Mouse (Mus musculus): ENCODE measurements around the gene Zfp612. TPM values are rescaled to one million over a fixed set of nuclear protein-coding genes. Genes with fewer than 3 reads are reported as not detected.

Gene Zfp612
- 0.30 TPM for polyA plus RNA-seq (2017; shearing (Covaris generic))

DNA sequence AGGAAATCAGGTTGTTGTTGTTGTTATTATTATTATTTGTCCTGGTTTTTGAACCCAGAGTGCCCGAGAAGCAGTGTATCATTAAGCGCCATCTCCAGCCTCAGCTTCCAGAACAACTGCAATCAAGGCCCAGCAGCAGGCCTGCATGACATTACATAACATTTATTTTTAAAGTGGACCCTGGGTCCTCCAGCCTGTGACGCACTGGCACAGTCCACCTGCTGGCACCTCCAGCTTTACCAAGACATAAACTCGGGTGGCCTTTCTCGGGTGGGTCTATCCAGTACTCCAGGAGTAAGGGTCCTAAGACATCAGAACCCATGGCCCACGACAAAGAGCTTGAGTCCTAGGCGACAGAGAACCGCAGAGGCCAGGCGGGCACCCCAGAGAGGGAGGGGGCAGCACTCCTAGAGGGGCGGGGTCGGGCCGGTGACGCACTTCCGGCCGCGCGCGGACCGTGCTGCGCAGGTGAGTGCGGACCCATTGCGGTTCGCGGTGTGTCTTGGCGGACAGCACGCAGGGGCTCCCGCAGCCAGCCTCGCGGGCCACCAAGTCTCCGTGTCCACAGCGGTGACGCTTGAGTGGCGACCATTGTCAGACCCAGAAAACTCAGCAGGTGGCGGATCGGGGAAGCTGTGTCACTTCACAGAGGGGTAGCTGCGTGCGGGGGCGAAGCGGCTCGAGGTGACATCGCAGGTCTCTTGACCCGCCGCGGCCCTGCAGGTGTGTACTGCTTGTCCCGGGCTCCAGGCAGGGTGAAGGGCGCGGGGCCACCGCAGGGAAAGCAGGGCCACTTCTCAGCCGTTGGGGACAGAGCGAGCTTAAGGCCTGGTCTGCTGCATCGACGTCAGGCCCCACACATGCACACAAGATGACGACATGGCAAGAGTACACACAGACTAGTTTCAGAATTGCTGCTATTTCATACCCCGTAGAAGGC is at the start of gene Zfp612:
Zfp612 (plus strand) TSS at position 465 of the 940 bp plus-strand sequence.

DNA sequence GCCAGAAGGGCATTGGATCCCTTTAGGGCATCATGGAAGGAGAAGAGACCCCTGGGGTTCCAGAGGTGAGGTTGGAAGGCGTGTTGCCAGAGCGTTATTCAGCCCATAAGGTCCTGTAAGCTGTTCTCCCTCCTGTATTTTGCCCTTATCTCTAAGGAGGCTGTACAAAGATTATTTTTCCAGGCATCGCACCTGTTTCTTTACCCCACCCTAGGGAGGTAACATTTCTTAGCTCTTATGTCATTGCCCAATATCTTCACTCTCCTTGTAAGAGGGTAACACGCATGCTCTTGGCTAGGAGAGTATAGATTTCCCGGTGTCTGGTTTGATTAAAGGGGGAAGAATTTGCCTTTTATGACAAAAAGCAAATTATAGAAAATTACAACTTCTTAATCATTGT is 39.9 kb upstream of the Zfp612 start, which contains the start of gene Chst4:
Chst4 (minus strand) TSS at position 82 of the 400 bp plus-strand sequence.

DNA sequence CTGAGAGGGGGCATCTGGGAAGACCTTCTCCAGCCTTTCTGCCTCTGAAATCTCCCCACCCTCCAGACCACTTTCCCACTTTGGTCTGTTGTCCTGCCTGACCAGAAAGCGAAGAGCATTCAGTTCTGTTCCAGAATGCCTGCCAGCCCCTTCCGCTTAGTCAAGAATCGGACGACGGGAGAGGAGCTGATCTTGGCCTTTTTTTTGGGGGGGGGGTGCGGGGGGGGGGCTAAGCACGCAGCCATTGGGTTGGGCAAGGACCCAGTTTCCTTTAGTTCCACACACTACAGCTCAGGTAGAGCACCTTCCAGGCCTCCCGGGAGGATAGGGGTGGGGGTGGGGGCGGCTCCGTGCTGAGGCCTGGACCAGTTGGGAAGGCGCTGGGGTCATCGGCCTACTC is 21.4 kb downstream of the Zfp612 start, which contains the start of gene Gm21964:
Gm21964 (plus strand) TSS at position 301 of the 400 bp plus-strand sequence.

DNA sequence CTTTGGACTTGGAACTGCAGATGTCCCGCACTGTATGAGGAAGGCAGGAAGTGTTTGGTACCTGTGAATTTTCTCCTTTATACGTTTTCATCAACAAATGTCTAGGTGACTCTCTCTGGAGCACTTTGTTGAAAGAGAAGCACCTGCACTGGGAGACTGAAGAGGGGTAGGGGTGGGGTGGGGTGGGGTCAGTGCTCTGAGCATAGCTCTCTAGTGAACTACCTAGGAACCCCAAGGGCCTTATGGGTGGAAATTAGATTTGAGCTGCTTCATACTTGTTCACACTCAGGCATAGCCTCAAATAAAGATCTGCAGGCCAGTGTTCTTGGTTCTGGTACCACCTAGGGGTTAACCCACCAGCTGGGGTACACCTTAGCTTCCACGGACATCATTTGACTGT is 23.1 kb downstream of the Zfp612 start, which contains the start of gene Gm17720:
Gm17720 (minus strand) TSS at position 101 of the 400 bp plus-strand sequence.

Other genes with a start within 250 kb of the Zfp612 start
- 0.76 TPM for gene Phlpp2, start 211.2 kb upstream of the Zfp612 start, polyA plus RNA-seq (2017; shearing (Covaris generic))
- not detected for gene Marveld3, start 117.5 kb upstream of the Zfp612 start, polyA plus RNA-seq (2017; shearing (Covaris generic))
- not detected for gene Tat, start 89.3 kb upstream of the Zfp612 start, polyA plus RNA-seq (2017; shearing (Covaris generic))
- not detected for gene Chst4, start 40.0 kb upstream of the Zfp612 start, polyA plus RNA-seq (2017; shearing (Covaris generic))
- gene Gm21964, start 21.5 kb downstream of the Zfp612 start, polyA plus RNA-seq (2017; shearing (Covaris generic)) = not detected
- not detected for gene Gm17720, start 23.0 kb downstream of the Zfp612 start, polyA plus RNA-seq (2017; shearing (Covaris generic))
- gene Calb2, start 88.5 kb downstream of the Zfp612 start, polyA plus RNA-seq (2017; shearing (Covaris generic)) = not detected
- 4.5 TPM for gene Cmtr2, start 135.9 kb downstream of the Zfp612 start, polyA plus RNA-seq (2017; shearing (Covaris generic))
- not detected for gene Hydin, start 187.2 kb downstream of the Zfp612 start, polyA plus RNA-seq (2017; shearing (Covaris generic))